Mouse (Mus musculus): ENCODE measurements around the gene Secisbp2l. TPM values are rescaled to one million over a fixed set of nuclear protein-coding genes. Genes with fewer than 3 reads are reported as not detected.

Secisbp2l gene
- polyA plus RNA-seq, 1 experiment from 2014 or later: 30.1 TPM

DNA sequence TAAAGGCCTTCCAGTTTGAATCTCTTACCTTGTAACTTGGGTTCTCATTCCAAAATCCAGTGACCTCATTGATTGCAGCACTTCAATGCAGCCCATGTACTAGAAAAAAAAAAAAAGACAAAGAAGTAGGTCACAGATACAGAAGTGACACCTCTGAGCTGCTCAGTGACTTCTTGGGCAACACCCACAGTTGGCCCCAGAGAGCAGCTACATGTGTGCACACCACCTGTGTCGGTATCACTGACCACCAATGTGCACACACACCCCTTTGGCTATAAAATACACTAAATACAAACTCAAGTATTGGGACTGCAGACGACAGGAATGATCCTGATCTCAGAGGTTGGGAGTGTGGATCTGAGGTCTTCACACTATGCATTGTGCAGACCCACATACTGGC lies 87.9 kb downstream of the Secisbp2l start:
- no peak for ATAC-seq (ENCODE audit: low FRiP score)
- H3K36me3 ChIP-seq (replicated peaks): no peaks in the 10 kb centered on the region
- no peaks in the 10 kb centered on the region for H3K9me3 ChIP-seq
- H3K27ac ChIP-seq: no peak overlapping the region
- H3K9ac ChIP-seq: no peak overlapping the region
- no peaks in the 10 kb centered on the region for H3K4me1 ChIP-seq
- H3K4me2 ChIP-seq: no peak overlapping the region
- H3K4me3 ChIP-seq (replicated peaks): no peak overlapping the region
- no peaks in the 10 kb centered on the region for H3K27me3 ChIP-seq
- WGBS: 79% methylated on average over 2 of the region's 2 CpGs

DNA sequence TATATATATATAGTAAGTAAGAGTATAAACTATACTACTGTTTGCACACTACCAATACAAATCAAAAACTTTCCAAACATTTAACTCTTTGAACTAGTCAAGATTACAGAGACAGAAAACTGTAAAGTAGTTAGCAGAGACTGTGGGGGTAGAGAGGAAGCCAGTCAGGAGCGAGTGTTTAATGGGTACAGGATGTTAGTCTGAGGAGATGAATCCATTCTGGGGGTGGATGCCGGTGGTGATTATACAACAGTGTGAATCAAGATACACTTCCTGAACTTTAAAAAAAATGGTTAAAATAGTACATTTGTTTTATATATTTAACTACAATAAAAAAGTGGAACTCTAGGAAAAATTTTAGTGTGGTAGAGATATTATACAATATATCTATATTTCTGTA lies 90.7 kb downstream of the Secisbp2l start:
- no peak for ATAC-seq (ENCODE audit: low FRiP score)
- H3K36me3 ChIP-seq (replicated peaks): no peaks in the 10 kb centered on the region

More for the DNA sequence above, 90.7 kb downstream of the Secisbp2l start:
- WGBS: 83% methylated on average over 2 of the region's 2 CpGs
- Histone ChIP-seq H3K4me2 (no peak overlapping the region), H3K9ac (no peak overlapping the region), H3K27ac (no peak overlapping the region), H3K4me1 (no peaks in the 10 kb centered on the region), H3K4me3 (replicated peaks) (no peak overlapping the region), H3K27me3 (no peaks in the 10 kb centered on the region), H3K9me3 (no peaks in the 10 kb centered on the region)

Other genes starting within 250 kb of the Secisbp2l start
- gene Cep152, start 157.8 kb downstream of the Secisbp2l start, polyA plus RNA-seq (2016; fragmentation: Nextera tagmentation; extraction: Ambion mirVana): 11.4 and 12.2 TPM in 2 replicates
- 297 and 310 TPM in 2 replicates for gene Eid1, start 109.8 kb downstream of the Secisbp2l start, polyA plus RNA-seq (2016; fragmentation: Nextera tagmentation; extraction: Ambion mirVana)
- 1.5 TPM in 2 replicates for gene Shc4, start 58.7 kb downstream of the Secisbp2l start, polyA plus RNA-seq (2016; fragmentation: Nextera tagmentation; extraction: Ambion mirVana)
- 26.0 and 28.0 TPM in 2 replicates for gene Galk2, start 76.2 kb upstream of the Secisbp2l start, polyA plus RNA-seq (2016; fragmentation: Nextera tagmentation; extraction: Ambion mirVana)
- 80.7 and 81.3 TPM in 2 replicates for gene Cops2, start 76.3 kb upstream of the Secisbp2l start, polyA plus RNA-seq (2016; fragmentation: Nextera tagmentation; extraction: Ambion mirVana)

Measured in forebrain, embryonic 12.5 days (tissue).